Mouse (Mus musculus) 416B (cell line): ENCODE results near the gene Gm37240.

Source experiments
- DNase-seq: peaks from one replicate; pipeline ENCODE4 v3.0.0; 2011; ENCODE audit warnings: low read depth

Gm37240 gene

DNA sequence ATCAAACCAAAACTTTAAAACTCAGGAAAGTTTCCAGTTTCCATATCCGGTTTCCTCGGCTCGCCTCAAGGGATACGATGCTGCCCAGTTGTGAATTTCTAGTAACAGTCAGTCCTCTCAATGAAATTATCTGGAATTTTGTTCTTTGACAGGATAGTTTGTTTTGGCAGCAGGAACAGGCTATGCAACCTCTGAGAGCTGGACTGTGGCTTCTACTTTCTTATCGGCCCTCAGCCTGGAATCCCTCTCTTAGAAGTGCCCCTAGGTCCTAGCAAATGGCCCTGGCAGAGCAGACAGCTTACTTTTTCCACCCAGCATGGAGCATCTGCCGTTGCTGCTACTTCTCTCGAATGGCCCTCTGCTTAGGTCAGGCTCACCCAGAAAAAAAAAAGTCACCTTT is 755.4 kb downstream of the Gm37240 start:
- no peak for DNase-seq

DNA sequence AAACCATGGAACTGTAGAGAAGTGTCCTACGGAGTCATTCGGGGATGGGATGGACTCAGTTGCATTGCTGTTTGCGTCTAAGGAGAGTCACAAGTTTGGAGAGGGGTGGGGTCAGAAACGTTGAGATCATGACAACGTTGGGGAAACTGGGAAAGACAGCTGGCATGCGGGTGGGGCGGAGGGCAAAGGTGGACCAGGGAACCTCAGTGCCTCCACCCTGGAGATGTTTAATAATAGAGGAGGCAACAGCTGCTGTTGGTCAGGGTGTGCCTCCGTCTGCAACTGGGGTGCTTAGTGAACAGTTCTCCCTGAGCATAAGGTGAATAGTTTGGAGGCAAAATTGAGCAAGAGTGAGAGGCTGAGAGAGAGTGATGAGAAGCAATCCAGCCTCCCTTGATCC is 758.8 kb downstream of the Gm37240 start:
- no peak for DNase-seq

DNA sequence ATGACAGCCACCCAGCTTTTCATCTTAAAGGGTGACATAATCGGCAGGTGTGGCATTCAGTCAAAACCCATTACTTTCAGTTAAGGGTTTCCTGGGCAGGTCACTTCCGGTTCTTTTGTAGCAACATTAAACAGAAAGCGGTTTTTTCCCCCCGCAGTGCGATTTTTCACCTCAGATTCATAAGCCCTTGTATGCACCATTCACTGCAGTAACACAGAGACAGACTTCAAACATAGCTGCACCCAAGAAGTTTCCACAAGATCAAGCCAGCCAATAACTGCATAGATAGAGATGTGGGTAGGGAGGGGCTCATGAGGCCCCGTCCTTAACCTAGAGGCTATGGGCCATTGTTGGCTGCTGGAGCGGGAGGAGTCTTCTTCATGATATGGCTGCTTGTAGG is 760.3 kb downstream of the Gm37240 start:
- DNase-seq, result no peak

DNA sequence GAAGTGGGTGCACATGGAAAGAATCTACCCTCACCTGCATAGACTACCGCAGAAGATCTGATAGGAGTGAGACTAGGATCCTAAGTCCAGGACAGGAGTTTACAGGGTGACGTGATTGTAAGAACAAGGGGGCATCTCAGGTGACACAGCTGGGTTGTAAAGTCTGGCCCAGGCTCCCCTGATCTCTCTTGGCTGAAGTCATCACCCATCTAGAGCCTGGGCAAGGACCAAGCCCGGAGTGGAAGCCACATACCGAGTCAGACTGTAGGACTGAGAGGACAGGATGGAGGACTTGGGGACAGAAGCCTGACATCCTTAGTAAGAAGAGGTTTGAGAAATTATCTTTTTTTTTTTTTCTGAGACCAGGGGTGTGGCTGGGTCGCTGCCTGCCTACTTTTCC is 761.8 kb downstream of the Gm37240 start:
- DNase-seq, result no peak

DNA sequence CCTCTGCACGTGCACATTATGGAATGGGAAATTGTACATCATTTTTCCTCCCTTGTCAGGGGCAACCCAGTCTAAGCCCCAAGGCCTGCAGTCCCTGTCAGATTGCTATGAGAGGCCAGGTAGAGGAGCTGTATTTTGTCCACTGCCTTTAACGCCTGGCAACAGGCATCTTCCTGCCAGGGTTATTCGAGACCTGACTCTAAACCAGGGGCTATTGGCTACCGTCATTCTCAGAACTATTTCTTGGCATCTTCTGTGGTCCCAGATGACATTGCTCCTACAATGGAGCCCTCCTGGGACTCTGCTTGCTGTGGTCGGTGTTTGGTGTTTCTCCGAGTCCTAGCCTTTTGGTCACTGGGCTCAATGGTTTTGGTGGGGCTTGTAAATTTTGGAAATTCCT is 762.4 kb downstream of the Gm37240 start:
- no peak for DNase-seq

DNA sequence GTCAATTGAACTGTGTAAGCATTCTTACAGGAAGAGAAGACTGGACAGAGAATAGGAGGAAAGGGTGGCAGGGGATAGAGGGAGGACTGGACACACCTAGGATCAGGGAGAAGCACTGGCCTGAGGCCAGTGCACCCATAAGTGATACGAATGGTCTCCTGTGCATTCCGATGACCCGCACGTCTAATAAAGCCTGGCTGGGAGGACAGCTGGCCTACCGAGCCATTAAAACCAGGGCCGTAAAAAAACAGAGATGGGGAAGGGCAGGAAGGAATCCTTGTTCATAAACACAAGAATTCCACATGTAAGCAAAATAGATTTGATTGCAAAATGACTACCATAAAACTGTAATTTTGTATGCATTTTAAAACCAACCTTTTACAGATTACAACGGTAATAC is 762.9 kb downstream of the Gm37240 start:
- DNase-seq, result no peak

DNA sequence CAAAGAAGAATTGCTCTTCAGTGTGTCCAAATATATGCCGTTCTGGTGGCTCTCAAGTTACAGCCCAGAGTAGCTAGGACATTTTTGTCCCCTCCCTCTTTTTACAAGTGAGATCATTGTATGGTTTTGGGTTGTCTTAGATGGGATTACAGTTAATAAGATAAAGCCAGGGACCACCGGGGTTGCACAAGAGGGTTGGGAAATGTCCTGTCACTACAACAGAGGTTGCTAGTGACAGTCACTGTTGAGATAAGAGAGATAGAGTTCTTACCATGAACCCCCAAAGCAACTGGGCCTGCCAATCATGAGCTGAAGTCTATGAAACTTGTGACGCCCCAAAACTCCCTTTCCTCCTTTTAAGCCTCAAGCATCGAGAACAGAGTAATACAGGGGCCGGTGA is 769.6 kb downstream of the Gm37240 start:
- peak; percentile 56 for DNase-seq

DNA sequence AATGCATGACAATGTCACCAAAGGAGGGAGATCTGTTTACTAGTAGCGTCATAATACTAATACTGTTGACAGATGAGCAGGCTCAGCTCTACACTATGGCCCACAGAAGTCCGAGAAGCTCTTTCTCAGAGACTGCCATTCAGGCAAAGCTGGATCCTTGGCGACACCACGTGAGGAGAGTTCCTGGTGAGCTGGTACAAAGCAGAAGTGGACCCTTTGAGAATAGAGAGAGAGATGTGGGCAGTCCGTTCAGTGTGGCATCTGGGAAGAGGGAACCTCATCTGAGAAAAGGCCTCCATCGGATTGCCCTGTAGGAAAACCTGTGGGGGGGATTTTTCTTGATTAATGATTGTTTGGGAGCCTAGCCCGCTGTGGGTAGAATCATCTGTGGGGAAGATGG is 770.3 kb downstream of the Gm37240 start:
- DNase-seq, result no peak

DNA sequence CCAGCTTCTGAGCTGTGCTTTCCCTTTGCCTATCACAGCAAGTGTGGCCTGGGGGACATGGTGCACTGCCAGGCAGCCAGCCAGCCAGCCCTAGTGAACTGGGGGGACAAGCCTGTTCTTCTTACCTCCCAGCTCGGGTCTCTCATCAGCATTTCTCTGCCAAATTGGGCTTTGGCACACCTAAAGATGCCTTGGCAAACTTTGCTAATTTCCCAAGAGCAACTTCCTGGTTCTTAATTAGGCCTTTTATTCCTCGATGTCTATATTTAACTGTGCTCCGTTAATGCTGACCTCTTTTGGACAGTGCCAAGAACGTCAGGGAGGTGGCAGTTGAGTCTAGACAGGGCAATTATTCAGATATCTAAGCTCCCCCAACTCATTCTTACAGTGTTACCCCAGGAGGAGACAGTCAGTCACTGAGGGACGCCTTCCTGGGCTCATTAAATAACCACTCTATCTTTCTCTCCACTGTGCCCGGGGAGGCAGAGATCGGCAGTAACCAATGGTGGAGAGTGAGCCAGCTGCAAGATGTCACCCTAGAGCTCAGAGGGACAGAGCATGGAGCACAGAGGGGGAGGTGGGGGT is 771.3 kb downstream of the Gm37240 start:
- DNase-seq, result no peak

DNA sequence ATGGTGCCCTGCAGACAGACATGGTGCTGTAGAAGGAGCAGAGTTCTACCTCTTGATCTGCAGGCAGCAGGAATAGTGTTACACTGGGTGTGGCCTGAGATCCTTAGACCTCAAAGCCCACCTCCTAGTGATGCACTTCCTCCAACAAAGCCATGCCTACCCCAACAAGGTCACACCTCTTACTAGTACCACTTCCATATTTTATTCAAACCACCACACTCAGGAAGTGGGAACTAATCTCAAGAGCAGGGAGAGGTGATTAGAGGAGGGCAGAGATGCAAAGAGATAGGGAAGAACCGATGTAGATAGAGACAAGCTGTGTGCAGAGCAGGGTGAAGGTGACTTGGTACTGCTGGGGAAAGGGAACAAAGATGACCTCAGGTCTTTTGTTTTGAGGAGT is 773.8 kb downstream of the Gm37240 start:
- peak; percentile 28 for DNase-seq

DNA sequence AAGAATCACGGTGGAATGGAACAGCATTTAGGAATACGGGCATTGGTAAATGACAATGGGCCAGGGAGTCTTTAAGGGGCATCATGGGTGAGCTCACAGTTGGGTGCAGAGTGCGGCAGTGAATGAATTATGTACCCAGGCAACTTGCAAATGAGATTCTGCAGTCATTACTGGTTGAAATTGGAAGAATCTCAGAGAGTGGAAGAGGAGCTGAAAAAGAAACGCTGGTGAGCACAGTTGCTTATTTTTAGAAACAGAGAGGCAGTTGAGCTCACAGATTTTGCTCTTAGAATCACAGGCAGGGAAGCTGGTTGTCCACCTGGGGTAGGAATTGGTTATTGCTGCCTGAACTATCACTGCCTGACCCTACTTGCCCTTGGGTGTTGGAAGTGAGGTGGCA is 776.6 kb downstream of the Gm37240 start:
- DNase-seq, result no peak

DNA sequence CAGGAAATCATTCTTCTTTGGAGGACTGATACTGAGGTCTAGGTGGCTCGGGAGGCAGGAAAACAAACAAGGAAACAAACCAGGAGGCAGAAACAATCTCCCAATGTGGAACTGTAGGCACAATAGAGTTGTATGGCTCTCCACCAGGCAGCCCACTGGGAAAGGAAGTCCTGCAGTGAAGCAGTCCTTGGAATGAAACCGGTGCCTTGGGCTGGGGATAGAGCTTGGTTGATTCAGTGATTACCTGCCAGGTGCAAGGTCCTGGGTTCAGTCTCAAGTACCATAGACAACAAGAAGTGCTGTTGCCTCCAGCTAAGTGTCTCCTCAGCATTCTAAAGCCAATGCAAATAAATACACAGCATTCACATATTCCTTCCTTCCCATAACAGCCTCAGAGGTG is 778.1 kb downstream of the Gm37240 start:
- no peak for DNase-seq

DNA sequence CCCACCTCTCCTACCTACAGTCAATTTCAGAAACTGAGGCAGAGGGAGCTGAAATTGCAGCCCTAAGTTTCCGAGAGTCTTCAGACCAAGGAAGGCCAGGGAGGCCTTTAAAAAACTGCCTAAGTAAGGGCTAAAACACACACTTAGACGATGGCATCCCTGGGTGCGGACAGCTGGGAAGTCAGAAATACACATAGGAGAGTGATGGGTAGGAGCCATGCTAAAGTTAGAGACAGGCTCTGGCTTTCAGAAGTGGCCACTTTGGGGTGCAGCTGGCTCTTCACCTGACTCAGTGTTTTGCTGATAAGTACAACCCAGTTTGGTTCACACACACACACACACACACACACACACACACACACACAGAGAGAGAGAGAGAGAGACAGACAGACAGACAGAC is 778.9 kb downstream of the Gm37240 start:
- no peak for DNase-seq

DNA sequence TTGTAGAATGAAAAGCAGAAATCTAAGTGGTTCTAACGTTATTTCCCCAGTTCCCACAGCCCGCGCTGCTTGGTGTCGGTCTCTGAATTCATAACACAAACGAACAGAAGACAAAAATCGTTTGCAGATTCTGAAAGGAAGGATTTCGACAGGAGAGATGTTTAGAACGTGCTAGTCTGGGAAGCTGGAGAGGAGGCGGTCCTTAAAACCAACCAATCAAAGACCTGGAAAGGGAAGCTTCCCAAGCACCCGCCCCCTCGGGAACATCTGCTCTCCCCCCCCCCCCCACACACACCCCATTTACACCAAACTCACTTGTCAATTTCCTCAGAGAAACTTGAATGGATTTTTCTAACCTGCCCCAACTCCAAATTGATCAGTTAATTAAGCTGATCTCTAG is 780.4 kb downstream of the Gm37240 start:
- DNase-seq, result no peak

DNA sequence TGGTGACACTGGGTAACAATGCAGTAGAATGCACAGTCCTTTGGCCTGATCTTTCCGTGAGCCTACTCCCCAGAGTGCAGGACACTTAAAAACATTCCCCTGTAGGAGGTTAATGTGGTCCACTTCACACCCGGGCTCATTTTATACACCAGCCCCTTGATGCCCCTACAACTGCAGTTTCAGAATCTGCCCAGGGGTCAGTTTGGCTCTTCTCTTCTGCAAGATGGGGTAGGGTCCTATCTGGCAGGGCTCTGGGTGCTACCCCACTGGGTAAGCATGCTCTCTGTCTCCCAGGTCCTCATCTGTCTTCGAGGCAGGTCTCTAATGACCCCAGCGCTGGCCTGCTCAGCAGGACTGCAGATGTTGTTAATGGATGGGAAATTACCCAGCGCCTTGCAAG is 783.0 kb downstream of the Gm37240 start:
- no peak for DNase-seq

DNA sequence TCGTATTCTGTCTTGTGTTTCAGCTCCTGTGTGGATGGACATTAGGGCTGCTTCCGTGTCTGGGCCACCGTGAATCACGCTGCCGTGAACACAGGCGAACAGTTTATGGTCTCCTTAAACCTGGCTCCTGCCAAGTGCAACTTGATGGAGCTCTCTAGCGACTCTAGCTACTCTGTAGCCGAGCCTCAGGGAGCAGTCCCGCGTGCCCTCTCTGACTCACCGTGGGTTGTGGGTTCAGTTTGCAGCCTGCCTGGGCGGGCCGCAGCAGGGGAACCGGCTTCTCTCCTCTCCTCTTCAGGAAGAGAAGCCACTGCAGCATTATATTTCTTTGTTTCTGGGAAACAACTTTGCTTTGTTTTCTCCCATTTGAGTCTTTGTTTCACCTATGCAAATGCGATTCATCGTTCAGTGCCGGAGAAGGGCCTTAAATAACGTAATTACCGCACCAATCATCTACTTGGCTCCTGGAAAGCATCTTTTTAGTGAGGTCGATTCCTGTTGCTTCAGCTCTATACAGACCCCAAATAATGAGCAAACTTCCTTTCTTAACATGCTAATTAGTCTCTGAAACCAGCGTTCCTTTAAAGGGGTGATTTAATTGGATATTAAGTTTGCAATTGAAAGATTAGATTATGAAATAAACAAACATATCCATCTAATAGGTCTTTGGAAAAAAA is 806.3 kb downstream of the Gm37240 start:
- no peak for DNase-seq

DNA sequence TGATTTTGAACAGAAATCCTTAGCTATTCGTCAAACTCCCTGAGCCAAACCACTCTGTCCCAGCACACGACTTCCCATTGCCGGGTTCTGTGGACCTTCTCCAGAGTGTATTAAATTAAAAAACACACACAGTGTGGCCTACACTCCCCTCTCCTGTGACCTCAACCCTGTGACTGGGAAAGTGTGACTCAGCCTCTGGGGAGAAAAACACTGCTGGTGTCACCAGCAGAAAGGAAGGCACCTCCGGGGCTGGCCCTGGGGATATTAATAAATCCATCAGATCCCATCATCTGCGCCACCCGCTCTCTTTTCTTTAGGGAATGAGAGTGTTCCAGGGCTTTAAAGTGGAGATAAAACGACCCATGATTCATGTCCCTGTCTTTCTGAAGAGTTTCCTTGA is 823.2 kb downstream of the Gm37240 start:
- DNase-seq, result no peak

DNA sequence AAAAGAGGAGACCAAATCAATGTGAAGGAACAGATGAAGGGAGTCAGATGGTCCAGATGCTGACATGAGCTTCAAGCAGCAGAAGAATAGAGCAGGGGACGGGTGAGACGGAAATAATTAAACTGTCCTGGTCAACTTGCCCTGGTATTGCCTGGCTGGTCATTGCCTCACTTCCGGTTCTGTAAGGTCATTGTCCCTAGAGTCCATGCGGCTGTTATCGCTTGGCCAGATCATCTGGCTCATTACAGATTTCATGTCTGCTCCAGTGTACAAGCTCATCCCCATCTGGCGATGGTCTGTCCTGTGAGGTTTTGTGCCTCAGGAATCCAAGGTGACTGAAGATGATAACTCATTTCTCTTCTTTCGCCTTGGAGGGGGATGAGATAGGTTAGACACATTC is 827.2 kb downstream of the Gm37240 start:
- no peak for DNase-seq

DNA sequence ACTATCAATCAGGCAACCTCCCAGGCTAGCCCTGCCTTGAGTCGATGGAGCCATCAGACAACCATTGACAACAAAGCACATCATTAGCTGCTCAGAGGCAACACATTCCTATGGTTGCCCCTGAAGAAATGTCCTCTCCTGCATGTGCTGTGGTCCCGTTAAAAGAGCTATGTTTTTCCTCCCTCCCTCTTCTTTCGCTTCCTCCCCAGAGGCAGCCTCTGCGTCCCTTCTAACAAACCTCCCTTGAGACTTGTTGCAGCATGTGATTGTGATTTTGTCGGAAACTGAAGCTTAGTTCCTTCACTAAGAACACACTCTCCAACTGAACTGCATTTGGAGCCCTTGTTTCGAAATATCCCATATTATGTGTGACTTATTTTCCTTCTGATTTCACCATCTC is 830.1 kb downstream of the Gm37240 start:
- DNase-seq, result no peak

DNA sequence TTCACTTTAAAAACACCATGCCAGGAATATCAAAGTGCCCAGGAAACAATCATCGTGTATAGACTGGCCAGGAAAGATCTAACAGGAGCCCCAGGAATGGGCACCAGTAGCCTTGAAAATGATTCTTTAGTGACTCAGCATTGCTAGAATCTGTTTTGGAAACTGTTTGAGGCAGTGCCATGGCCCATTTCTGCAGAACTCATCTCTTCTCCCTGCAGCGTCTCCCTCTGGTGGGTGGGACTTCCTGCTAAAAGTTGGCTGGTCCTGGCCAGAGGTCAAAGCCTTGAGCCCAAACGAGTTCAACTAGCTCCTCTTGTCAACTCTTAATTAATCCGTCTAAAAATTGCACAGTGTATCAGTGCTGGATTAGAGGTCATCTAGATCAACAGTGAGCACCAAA is 833.8 kb downstream of the Gm37240 start:
- DNase-seq, result no peak

DNA sequence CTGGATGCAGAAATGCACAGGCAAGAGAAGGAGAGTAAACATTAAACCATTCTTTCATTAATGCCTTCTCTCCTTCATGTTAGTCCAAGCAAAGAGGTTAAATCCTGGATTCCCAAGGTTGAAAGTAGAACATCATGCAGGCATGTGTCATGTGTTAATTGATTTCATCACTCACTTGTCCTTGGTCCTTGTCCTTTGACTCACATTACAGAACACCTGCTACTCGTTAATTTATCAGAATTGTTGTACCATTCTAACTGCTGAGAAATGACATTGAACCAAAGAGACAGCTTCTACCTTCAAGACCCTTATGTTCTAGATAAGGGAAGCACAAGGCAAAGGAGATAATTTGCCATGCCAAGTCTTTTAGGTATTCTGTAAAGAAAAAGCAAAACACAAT is 835.1 kb downstream of the Gm37240 start:
- DNase-seq, result no peak

DNA sequence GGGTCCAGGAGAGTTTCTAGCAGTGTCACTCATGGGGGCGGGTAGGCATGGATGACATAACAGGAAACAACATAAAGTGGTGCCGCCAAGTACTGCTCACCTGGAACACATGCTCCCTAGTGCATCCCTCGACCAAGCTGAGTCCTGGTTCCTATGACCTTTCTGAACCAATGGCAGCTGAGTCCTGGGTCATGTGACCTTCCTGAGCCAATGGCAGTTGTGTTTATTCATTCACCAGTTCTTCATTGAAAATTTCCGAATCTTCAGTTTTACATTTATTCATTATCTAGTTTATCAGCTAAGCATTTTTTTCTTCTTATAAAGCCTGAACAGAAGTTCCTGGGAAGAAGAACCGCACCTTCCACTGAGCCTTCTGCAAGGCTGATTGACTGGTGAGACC is 838.7 kb downstream of the Gm37240 start:
- no peak for DNase-seq

DNA sequence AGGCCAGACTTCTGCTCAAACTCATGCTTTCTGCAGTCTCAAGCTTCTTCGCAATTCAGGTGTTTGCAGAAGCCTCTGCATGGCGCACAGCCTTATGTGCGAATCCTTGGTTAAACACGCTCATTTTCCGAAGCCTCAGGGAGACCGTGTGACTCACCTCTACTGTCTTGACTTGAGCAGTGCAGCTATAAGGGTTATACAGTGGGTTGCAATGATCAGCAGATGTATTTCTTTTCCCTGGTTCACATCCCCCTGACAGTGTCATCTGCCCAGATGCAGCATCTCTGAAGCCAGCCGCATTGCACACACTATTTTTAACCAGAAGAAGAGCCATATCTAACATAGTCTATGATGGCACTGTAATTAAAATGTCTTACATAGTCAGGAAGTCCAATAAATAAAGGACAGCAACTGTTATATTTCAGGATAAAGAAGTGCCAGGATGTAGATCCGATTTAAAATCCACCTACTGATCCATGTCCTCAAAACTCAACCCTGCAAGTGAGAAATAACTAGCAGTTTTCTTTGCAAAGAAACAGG is 843.6 kb downstream of the Gm37240 start:
- no peak for DNase-seq

DNA sequence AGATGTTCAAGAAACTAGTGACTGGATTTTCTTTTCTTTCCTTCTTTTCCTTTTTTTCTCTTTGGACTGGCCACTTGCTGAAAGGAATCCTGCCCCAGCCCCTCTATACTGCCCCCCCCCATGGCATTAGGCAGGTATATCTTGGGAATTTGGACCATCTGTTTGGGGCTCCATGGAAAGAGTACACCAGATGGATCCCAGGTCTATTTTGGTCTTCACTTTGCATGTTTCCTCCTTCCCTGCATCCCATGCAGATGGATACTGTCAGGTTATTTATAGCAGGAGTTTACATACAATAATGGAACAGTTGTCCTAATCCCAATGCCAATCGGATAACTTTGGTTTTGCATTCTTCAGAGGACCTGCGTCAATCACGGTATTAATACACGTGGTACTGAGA is 845.2 kb downstream of the Gm37240 start:
- no peak for DNase-seq
